ENCODE assay signal across 21 mouse cellular contexts in genomic region chr5:93033087-93033870, GRCm38 (mm10). TPM values are rescaled to one million over a fixed set of nuclear protein-coding genes. Genes with fewer than 3 reads are reported as not detected.
"Had no signal": no experiment of that assay in that cellular context is flagged by ENCODE, and none has a peak within 500 bp of the region (broad histone marks: within the 10 kb centered on the region; RNA-seq: fewer than 3 reads in every experiment).

No protein-coding gene starts in this region.

- H3K4me2 ChIP-seq: limb, embryonic 12.5 days; limb, embryonic 15.5 days; lung, embryonic 15.5 days; midbrain, embryonic 13.5 days; neural tube, embryonic 13.5 days; stomach, embryonic 15.5 days had no signal

- H3K9me3 ChIP-seq: limb, embryonic 12.5 days; limb, embryonic 15.5 days; lung, embryonic 15.5 days; megakaryocyte, embryonic 14.5 days; midbrain, embryonic 10.5 days; midbrain, embryonic 13.5 days; neural tube, embryonic 13.5 days; stomach, embryonic 15.5 days had no signal

- H3K36me3 ChIP-seq: limb, embryonic 12.5 days; limb, embryonic 15.5 days; lung, embryonic 15.5 days; midbrain, embryonic 10.5 days; midbrain, embryonic 13.5 days; neural tube, embryonic 13.5 days; stomach, embryonic 15.5 days had no signal

- H3K9ac ChIP-seq: limb, embryonic 12.5 days; limb, embryonic 15.5 days; liver, embryonic 14.5 days; lung, embryonic 15.5 days; midbrain, embryonic 13.5 days; neural tube, embryonic 13.5 days; stomach, embryonic 15.5 days had no signal

- H3K4me1 ChIP-seq: midbrain, embryonic 13.5 days had no signal

- H3K4me3 ChIP-seq: limb, embryonic 12.5 days; limb, embryonic 15.5 days; lung, embryonic 15.5 days; midbrain, embryonic 10.5 days; midbrain, embryonic 13.5 days; myocyte; neural tube, embryonic 13.5 days; stomach, embryonic 15.5 days had no signal

- H3K27me3 ChIP-seq: limb, embryonic 12.5 days; limb, embryonic 15.5 days; lung, embryonic 15.5 days; midbrain, embryonic 13.5 days; neural tube, embryonic 13.5 days; stomach, embryonic 15.5 days had no signal

- DNase-seq: kidney, adult 18-20 months; kidney, postnatal 14 days; left cerebral cortex, postnatal 4 days; lung, postnatal 10 days; retina, postnatal 1 day; right cerebral cortex, postnatal 25 days; spleen, adult 18-20 months; thymus, postnatal 25 days had no signal

- H3K27ac ChIP-seq: hindbrain, postnatal 0 days; limb, embryonic 12.5 days; limb, embryonic 15.5 days; liver, embryonic 14.5 days; lung, embryonic 15.5 days; midbrain, embryonic 10.5 days; midbrain, embryonic 13.5 days; neural tube, embryonic 13.5 days; stomach, embryonic 15.5 days had no signal

- ATAC-seq: hindbrain, postnatal 0 days; inflammation-experienced regulatory T-cells, adult 6 months; midbrain, embryonic 13.5 days; midbrain, embryonic 16.5 days had no signal

RNA-seq across cellular contexts. Expression of gene Sowahb, which starts 11.5 kb away (rescaled TPM):
- polyA plus RNA-seq: inflammation-experienced regulatory T-cells, adult 6 months; midbrain, embryonic 13.5 days; midbrain, embryonic 16.5 days; myocyte; neural tube, embryonic 13.5 days had no signal
